Mouse (Mus musculus): ENCODE data around the gene Acsl3.

Gene Acsl3

GRCm38 (mm10) chr1:78684128-78684527 is 26.5 kb downstream of the Acsl3 start:
- in situ Hi-C loops (cut with MboI; ENCODE audit: low sequenced_read_pairs), result no loop called here

GRCm38 (mm10) chr1:78686872-78687271 is 29.2 kb downstream of the Acsl3 start:
- in situ Hi-C loops (cut with MboI; ENCODE audit: low sequenced_read_pairs), result no loop called here

DNA sequence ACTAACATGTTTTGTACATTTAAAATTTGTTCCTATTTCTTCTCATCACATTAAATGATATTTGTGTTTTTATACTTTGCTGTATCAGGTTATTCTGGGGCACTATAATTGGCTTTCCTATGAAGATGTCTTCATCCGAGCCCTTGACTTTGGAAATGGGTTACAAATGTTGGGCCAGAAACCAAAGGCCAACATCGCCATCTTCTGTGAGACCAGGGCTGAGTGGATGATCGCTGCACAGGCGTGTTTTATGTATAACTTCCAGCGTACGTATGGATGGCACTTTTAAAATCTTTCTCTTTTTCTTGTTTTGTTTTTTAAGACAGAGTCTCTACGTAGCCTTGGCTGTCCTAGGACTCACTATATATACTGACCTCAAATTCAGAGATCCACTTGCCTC is 30.5 kb downstream of the Acsl3 start:
- in situ Hi-C loops (cut with MboI; ENCODE audit: low sequenced_read_pairs), result no loop called here

GRCm38 (mm10) chr1:78694503-78695258 is 37.1 kb downstream of the Acsl3 start:
- in situ Hi-C loops (cut with MboI; ENCODE audit: low sequenced_read_pairs), result no loop called here

- in situ Hi-C loops (cut with MboI; ENCODE audit: low sequenced_read_pairs), result no loop called here
Measured at GRCm38 (mm10) chr1:78696305-78696704, 38.7 kb downstream of the Acsl3 start.

GRCm38 (mm10) chr1:78696903-78697302 is 39.3 kb downstream of the Acsl3 start:
- in situ Hi-C loops (cut with MboI; ENCODE audit: low sequenced_read_pairs), result no loop called here

DNA sequence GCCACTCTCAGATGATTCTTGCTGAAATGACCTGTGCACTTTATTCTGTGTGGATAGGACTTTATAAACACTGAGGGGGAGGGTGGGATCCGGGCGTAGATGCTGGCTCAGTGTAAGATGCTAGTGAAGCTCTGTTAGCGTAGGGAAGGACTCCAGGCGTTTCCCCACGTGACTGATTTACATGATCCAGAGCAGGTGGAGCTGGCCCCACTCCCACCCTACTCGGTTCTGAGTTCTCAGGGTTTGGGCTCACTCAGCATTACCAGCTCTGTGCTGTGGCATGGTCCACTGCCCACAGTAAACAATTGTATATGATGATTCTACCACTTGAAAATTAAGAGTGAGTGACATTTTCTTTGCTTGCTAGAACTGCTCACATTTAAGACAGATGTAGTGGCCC is 40.5 kb downstream of the Acsl3 start:
- in situ Hi-C loops (cut with MboI; ENCODE audit: low sequenced_read_pairs), result no loop called here

GRCm38 (mm10) chr1:78701740-78702139 is 44.1 kb downstream of the Acsl3 start:
- in situ Hi-C loops (cut with MboI; ENCODE audit: low sequenced_read_pairs), result no loop called here

GRCm38 (mm10) chr1:78702282-78702963 is 44.8 kb downstream of the Acsl3 start:
- in situ Hi-C loops (cut with MboI; ENCODE audit: low sequenced_read_pairs), result no loop called here

DNA sequence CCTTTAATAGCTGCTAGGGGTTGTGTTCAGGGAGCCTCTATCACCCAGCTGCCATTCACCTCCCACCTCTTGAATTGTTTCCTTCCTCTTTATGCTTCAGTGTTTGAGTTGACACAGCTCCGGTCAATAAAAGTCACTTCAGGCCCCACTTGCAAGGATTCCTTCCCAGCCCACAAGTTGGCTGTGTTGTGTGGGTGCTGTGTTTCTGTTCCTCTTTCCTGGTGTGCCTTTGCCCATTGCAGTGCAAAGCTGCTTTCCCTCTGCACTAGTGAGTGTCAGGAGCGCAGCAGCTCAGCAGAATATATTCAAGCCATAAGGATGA is 45.3 kb downstream of the Acsl3 start:
- in situ Hi-C loops (cut with MboI; ENCODE audit: low sequenced_read_pairs), result no loop called here

- in situ Hi-C loops (cut with MboI; ENCODE audit: low sequenced_read_pairs), result no loop called here
Measured at GRCm38 (mm10) chr1:78706338-78706737, 48.7 kb downstream of the Acsl3 start.

DNA sequence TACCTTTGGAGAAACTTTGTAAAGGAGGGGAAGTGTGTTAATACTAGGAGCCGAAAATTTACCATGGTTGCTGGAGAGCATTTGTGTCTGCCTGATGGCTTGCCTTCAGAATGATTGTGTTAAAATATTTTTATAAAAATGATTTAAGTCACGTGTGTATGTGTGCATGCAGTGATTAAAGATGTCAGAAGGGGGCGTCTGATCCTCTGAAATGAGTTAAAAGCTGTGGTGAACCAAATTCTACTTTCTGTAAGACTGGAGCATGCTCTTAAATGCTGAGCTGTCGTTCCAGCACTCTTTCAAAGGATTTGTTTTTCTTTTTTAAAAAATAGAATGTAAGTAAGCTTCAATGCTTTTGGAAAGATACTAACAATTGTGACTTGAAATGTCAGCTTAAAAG is 49.7 kb downstream of the Acsl3 start:
- in situ Hi-C loops (cut with MboI; ENCODE audit: low sequenced_read_pairs), result no loop called here

GRCm38 (mm10) chr1:78710026-78710425 is 52.4 kb downstream of the Acsl3 start:
- in situ Hi-C loops (cut with MboI; ENCODE audit: low sequenced_read_pairs), result no loop called here

DNA sequence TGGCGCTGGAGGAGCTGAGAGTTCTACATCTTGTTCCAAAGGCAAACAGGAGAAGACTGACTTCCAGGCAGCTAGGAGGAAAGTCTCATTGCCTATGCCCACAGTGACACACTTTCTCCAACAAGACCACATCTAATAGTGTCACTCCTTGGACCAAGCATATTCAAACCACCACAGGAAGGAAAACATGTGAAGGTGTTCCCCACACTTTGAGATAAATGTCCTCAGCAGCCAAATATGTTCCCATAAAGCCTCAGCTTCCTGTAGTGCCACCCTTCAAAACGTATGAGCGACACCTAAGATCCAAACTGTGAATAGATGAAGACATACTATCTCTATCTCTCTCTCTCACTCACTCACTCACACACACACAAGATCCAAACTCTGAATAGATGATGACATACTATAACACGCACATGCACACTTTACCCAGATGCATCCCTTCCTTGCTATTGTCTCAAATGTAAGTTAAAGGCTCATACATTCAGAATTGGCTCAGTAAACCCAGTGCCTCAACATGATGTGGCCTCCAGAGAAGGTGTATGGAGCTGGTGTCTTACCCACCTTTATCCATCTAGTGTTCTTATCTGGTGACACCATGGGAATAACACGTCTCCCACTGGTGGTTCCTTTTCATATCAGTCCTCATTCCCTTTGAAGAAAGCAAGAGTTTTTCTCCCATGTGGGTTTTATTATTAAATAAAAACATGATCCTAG is 53.1 kb downstream of the Acsl3 start:
- in situ Hi-C loops (cut with MboI; ENCODE audit: low sequenced_read_pairs), result no loop called here

DNA sequence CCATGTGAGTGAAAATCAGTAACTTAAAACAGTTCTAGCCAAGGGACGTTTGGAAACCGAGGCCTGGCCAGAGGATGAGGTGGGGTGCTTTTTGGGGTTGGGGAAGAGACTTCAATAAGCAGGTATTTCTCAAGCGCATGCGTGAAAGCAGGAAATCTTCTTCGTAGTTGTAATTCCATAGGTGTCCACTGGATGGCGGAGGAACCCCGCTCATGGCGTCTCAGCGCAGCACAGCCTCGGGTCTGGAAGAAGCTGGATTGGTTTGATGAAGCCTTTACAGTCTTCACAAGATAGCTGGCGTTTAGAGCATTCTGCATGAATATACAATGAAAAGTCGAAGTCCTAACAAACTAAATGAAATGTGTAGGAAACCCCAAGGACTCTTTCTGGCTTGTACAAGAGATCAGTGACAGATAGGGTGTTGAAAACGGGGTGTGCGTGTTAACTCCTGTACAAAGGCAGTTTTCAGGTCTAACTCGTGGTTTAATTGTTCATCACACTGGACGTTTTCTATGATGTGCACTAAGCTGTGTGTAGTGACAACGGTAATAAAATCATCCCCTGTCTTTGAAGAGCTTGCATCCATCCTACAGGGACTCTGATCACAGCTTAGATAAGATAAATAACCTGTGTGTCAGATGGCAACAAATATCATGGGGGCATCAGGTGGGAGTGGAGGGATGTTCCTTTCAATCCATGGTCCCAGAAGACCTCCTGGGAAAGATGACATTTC is 67.0 kb downstream of the Acsl3 start:
- in situ Hi-C loops (cut with MboI; ENCODE audit: low sequenced_read_pairs), result loop anchor here (25.0 kb wide), 1 partner anchor 963 kb away; no protein-coding TSS in a partner anchor

DNA sequence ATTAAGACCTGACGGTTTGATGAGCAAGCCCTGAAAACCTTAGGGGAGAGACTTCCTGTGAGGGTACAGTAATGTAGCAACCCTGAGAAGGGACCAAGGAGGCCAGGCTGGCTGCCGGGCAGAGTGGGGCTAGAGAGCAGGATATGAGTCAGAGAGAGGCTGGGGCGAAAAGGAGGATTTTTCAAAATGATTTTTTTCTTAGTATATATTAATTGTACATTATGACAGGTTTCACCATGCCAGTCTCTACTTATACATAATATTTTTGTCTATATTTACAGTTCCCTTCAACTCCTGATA is 67.5 kb downstream of the Acsl3 start:
- in situ Hi-C loops (cut with MboI; ENCODE audit: low sequenced_read_pairs), result loop anchor here (25.0 kb wide), 1 partner anchor 962 kb away; no protein-coding TSS in a partner anchor

- in situ Hi-C loops (cut with MboI; ENCODE audit: low sequenced_read_pairs), result loop anchor here (25.0 kb wide), 1 partner anchor 962 kb away; no protein-coding TSS in a partner anchor
Measured at GRCm38 (mm10) chr1:78725617-78726223, 68.1 kb downstream of the Acsl3 start.

GRCm38 (mm10) chr1:78730114-78730720 is 72.6 kb downstream of the Acsl3 start:
- in situ Hi-C loops (cut with MboI; ENCODE audit: low sequenced_read_pairs), result loop anchor here (25.0 kb wide), 1 partner anchor 957 kb away; no protein-coding TSS in a partner anchor

GRCm38 (mm10) chr1:78732290-78732689 is 74.7 kb downstream of the Acsl3 start:
- in situ Hi-C loops (cut with MboI; ENCODE audit: low sequenced_read_pairs), result loop anchor here (25.0 kb wide), 1 partner anchor 955 kb away; no protein-coding TSS in a partner anchor

Data from CH12F3 (cell line).